Mouse (Mus musculus) stomach, postnatal 0 days (tissue): ENCODE data around the gene Tmem44. TPM values are rescaled to one million over a fixed set of nuclear protein-coding genes. Genes with fewer than 3 reads are reported as not detected.
A peak's percentile ranks its signal among the peaks of the same experiment; 100 is the strongest.

Experiments used
- ATAC-seq: fragments of 200-750 bp; cut with Nextera tagmentation; 2 replicates; pipeline ENCODE4 v1.8.0; 2017; ENCODE audit not compliant: low FRiP score, low TSS enrichment
- DNase-seq: peaks from one replicate; pipeline ENCODE4 v3.0.0-alpha.2; 2016; ENCODE audit warnings: low spot score
- H3K27ac ChIP-seq: fragments of 300-500 bp; sonication (generic); replicated peaks from 2 replicates; pipeline ENCODE4 v1.5.1; 2014; ENCODE audit warnings: mild to moderate bottlenecking, control low read depth
- H3K27me3 ChIP-seq: fragments of 300-500 bp; sonication (generic); 2 replicates; pipeline ENCODE4 v1.6.1; 2014; ENCODE audit warnings: low read length; ENCODE audit not compliant: control insufficient read depth, insufficient read depth
- H3K36me3 ChIP-seq: fragments of 300-500 bp; sonication (generic); 2 replicates; pipeline ENCODE4 v1.6.1; 2014; ENCODE audit warnings: low read length, mixed read lengths; ENCODE audit not compliant: control insufficient read depth, insufficient read depth
- H3K4me1 ChIP-seq: fragments of 300-500 bp; sonication (generic); replicated peaks from 2 replicates; pipeline ENCODE4 v1.6.1; 2014; ENCODE audit warnings: antibody characterized with exemption; ENCODE audit not compliant: control insufficient read depth, insufficient read depth
- H3K4me2 ChIP-seq: fragments of 300-500 bp; sonication (generic); replicated peaks from 2 replicates; pipeline ENCODE4 v1.6.1; 2014; ENCODE audit warnings: low read depth, mild to moderate bottlenecking, control low read depth, moderate library complexity
- H3K4me3 ChIP-seq: fragments of 300-500 bp; sonication (generic); 2 replicates; pipeline ENCODE4 v1.5.1; 2014; ENCODE audit warnings: low read depth, low read length, control low read depth
- H3K9ac ChIP-seq: fragments of 300-500 bp; sonication (generic); 2 replicates; pipeline ENCODE4 v1.6.1; 2014; ENCODE audit warnings: mild to moderate bottlenecking, low read length, control low read depth, mixed read lengths
- H3K9me3 ChIP-seq: fragments of 300-500 bp; sonication (generic); 2 replicates; pipeline ENCODE4 v1.6.1; 2016; ENCODE audit warnings: low read length; ENCODE audit not compliant: control insufficient read depth
- CTCF ChIP-seq: IDR thresholded peaks from 2 replicates; pipeline ENCODE4 v1.5.1; 2016; ENCODE audit warnings: antibody characterized with exemption, low read depth, mild to moderate bottlenecking, moderate library complexity
- EP300 ChIP-seq: optimal IDR thresholded peaks from 2 replicates; pipeline ENCODE3; 2016; ENCODE audit warnings: antibody characterized with exemption
- WGBS: fragments of 180-500 bp; shearing (Covaris S2); extraction: QIAGEN DNeasy Blood & Tissue Kit; methylation state at CpG from one replicate; pipeline ENCODE4 v1.1.7; 2014; 5-methylcytosine and 5-hydroxymethylcytosine counted together
- polyA plus RNA-seq: library from polyadenylated mRNA; unstranded; fragments of >200 nt; fragmentation: Nextera tagmentation; extraction: Ambion mirVana; gene quantifications from 2 replicates; pipeline ENCODE4 v1.2.1, GENCODE M21; 2015

The Tmem44 gene
- polyA plus RNA-seq = 3.5 and 4.3 TPM in 2 replicates

DNA sequence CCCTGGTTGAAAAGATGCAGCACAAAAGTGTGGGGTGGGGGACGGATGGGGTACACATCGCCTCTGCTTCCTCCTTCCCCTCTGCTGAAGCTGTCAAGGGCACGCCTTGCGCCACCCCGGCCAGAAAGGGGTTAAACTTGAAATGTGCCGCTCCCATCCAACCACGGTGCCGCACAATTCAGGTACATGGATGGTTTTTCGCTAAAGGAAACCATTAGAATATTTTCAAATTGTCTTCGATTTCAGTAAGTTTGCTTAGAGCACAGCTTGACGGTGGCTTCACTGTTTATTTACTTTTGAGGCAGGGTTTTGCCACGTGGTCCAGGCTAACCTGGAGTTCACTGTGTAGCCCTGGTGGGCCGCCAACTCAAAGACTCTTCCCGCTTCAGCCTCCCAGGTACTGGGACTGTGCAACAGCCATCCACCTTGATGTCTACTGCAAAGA is at the start of gene Tmem44:
Tmem44 (minus strand) TSS at position 95 of the 445 bp plus-strand sequence.
- ATAC-seq (peak; percentile 54), DNase-seq (no peak)
- H3K4me2 ChIP-seq = peak within 1 kb of the TSS; percentile 93
- peak within 1 kb of the TSS; percentile 87 for H3K9ac ChIP-seq
- H3K36me3 ChIP-seq = no peaks in the 10 kb centered on the region
- H3K4me3 ChIP-seq = peak within 1 kb of the TSS; percentile 78
- peaks cover 8% of the 10 kb centered on the region; the same call in 1 of the 2 replicates for H3K9me3 ChIP-seq
- WGBS = 3% methylated on average over 12 of the region's 14 CpGs
- TF ChIP-seq CTCF = no peak
- no peak for TF ChIP-seq EP300
- H3K4me1 ChIP-seq = 0 out of 2 replicates have a peak, but pooled peaks cover 3% of the 10 kb centered on the region
- H3K27ac ChIP-seq = peak within 1 kb of the TSS; percentile 45; the same call in 1 of the 2 replicates
- no peaks in the 10 kb centered on the region for H3K27me3 ChIP-seq

DNA sequence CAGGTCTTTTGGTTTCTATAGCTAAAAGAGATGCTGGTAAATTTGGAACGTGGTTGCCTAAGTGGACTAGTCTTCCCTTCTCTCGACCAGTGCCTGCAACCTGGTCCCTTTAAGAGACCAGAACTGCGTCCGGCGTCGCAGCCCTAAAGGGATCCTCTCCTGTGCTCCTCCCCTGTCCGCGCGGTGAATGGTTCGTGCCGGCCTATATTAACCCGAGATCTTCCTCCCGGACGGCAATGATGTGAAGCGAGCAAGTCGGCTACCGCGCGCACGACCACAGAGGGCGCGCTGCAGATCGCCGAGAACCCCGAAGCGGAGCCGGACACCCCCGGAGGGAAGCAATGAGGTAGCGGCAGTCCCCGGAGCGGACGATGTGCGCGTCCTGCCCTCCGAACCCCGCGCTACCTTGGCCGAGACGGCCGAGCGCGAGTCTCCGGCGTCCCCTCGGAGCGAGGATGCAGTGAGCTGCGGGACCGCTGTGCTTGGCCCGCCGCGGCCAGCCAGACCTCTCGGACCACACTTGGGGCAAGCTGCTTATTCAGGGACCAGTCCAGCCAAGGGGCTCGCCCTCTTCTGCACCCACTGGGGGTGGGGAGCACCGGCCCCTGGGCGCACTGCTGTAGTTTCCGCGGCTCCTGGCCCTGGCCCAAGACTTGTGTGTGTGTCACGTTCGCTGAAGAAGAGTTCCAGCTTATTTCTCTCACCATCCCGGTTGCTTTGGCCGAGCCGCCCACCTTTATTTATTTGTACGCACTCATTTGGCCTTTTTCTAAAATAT is 49.0 kb upstream of the Tmem44 start, which contains the start of gene Fam43a:
Fam43a (plus strand) TSS at position 233 of the 778 bp plus-strand sequence.
- H3K4me2 ChIP-seq = peak within 1 kb of the TSS; percentile 81
- H3K4me3 ChIP-seq = peak within 1 kb of the TSS; percentile 80
- H3K36me3 ChIP-seq = no peaks in the 10 kb centered on the region
- peak within 1 kb of the TSS; percentile 76 for H3K9ac ChIP-seq
- under 1% methylated on average over 62 of the region's 63 CpGs for WGBS
- H3K27me3 ChIP-seq = no peaks in the 10 kb centered on the region
- no peaks in the 10 kb centered on the region for H3K9me3 ChIP-seq
- DNase-seq (peak; percentile 90), ATAC-seq (peak; percentile 81)
- H3K27ac ChIP-seq = peak within 1 kb of the TSS; percentile 89
- peak; percentile 74 for TF ChIP-seq CTCF
- no peak for TF ChIP-seq EP300
- H3K4me1 ChIP-seq = peaks cover 6% of the 10 kb centered on the region; the same call in 1 of the 2 replicates

DNA sequence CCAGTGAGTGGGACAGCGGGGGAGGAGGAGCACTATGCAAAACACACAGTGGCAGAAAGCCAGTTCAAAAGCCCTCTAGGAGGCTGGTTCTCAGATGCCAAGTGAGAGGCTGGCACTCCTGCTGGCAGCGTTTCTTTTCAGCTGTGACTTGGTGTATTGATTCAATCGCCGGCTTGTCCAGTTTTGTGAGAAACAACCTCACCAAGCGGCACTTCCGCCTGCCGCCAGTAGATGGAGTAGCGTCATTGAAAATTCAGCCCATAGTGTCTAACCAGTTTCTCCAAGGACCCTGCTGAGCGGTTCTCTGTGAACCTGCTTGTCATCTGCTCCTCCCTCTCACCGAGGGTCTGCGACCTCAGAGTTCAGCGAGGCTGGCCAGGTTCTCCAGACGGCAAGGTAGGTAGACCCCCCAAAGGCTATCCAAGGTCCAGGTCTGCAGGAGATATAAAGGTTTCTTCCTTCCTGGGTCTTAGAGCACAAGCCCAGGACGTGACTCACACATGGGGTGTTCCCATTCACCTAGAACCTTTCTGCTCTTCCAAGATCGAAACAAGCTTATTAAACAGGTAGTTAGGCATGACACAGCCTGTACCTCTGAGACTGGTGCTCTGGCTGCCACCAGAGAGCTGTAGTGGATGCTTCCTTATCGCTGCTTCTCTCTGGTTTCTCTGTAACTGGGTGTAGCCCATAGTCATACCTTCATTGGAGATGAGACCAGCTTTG is 46.5 kb upstream of the Tmem44 start:
- Histone ChIP-seq H3K36me3 (no peaks in the 10 kb centered on the region), H3K27me3 (no peaks in the 10 kb centered on the region), H3K4me2 (peak overlapping the region; percentile 44), H3K4me3 (no peak overlapping the region), H3K9ac (no peak overlapping the region), H3K9me3 (no peaks in the 10 kb centered on the region), H3K4me1 (peaks cover 4% of the 10 kb centered on the region; the same call in 1 of the 2 replicates), H3K27ac (peak overlapping the region; percentile 58; the same call in 1 of the 2 replicates)
- DNase-seq (peak; percentile 93), ATAC-seq (peak; percentile 50)
- TF ChIP-seq CTCF (peak; percentile 92), EP300 (no peak)
- WGBS = 9% methylated on average over 16 of the region's 16 CpGs

DNA sequence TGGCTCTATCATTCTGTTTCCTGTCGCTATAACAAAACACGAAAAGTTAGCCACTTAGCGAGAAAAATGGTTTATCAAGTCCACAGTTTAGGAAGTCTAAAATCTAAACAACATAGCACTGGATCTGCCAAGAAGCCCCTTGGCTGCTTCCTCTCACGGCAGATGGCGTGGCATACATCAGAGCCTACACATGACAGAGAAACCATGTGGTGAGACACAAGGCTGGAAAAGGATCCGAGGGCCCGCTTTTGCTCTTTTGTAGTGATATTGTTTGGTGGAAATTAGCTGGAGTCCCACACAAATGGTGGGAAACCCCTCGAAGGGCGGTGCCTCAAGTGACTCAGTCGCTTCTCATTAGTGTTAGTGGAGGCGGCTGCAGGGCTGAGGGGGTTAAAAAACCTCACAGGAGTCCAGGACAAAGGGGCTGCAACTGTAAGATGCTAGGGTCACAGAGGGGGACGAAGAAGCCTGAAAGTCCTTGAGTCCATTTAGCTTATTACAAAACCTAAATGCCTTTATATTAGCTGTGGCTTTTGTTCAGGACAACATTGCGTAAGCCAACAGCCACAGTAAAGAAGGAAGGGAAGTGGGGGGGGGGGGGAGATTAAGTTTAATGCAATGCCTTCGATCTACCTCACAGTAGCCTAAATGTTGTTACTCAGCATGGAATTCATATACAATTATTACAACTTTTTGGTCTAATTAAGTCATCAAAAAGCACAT is 45.4 kb upstream of the Tmem44 start:
- DNase-seq = no peak

DNA sequence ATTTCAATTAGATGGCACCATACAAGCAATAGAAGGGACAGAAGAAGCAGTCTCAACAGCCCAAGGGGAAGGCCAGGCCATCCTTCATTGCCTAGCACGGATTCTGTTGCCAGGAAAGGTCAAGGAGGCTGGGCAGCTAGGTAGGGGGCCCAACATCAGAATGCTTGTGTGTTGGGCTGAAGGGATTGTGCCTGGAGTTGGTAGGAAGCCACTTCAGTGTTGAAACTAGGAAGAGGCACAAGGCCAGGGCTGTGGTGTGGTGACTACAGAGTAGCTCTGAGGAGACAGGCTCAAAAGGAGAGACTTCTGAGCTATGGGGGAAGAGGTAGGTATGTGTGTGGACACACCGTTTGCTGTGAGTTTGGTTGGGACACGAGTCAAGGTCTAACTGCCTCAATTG is 44.7 kb upstream of the Tmem44 start:
- TF ChIP-seq EP300 (no peak), CTCF (no peak)
- no peaks in the 10 kb centered on the region for H3K9me3 ChIP-seq
- H3K9ac ChIP-seq = no peak overlapping the region
- H3K36me3 ChIP-seq = no peaks in the 10 kb centered on the region
- H3K27me3 ChIP-seq = no peaks in the 10 kb centered on the region
- no peak overlapping the region for H3K27ac ChIP-seq
- H3K4me1 ChIP-seq = no peaks in the 10 kb centered on the region
- no peak overlapping the region for H3K4me3 ChIP-seq
- no peak overlapping the region for H3K4me2 ChIP-seq
- WGBS = 43% methylated on average over 3 of the region's 3 CpGs
- ATAC-seq (no peak), DNase-seq (no peak)

More for the DNA sequence above, 45.4 kb upstream of the Tmem44 start:
- WGBS = 53% methylated on average over 14 of the region's 14 CpGs
- no peaks in the 10 kb centered on the region for H3K4me1 ChIP-seq
- H3K36me3 ChIP-seq = no peaks in the 10 kb centered on the region
- H3K4me3 ChIP-seq = no peak overlapping the region
- H3K4me2 ChIP-seq = no peak overlapping the region
- H3K27ac ChIP-seq = no peak overlapping the region
- no peaks in the 10 kb centered on the region for H3K9me3 ChIP-seq
- no peak overlapping the region for H3K9ac ChIP-seq
- TF ChIP-seq CTCF (no peak), EP300 (no peak)
- no peaks in the 10 kb centered on the region for H3K27me3 ChIP-seq
- ATAC-seq = no peak
